Mouse (Mus musculus) retina, adult 2 months (tissue): ENCODE results near the gene Krt81.

Experiments
- DNase-seq: peaks from one replicate; pipeline ENCODE4 v3.0.0-alpha.2; 2012; ENCODE audit warnings: low read depth, low spot score

Krt81 gene

DNA sequence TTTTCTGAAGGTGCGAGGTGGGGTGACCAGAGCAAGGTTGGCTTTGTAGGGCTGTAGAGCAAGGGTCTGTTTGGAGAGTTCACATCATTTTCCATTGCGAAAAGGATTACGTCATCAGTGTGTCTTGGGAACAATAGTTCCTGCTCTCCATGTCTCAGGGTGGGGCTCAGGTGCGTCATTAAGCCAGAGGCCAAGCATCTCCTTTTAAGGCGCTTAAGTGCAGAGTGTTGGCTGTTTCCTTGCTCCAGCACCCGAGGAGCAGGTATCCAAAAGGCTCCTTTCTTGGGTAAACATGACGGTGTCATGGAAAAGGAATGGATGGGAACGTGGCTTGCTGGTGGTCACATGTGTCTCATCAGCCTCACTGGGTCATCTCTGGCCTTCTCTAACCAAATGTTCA is 8.8 kb downstream of the Krt81 start:
- no peak for DNase-seq

DNA sequence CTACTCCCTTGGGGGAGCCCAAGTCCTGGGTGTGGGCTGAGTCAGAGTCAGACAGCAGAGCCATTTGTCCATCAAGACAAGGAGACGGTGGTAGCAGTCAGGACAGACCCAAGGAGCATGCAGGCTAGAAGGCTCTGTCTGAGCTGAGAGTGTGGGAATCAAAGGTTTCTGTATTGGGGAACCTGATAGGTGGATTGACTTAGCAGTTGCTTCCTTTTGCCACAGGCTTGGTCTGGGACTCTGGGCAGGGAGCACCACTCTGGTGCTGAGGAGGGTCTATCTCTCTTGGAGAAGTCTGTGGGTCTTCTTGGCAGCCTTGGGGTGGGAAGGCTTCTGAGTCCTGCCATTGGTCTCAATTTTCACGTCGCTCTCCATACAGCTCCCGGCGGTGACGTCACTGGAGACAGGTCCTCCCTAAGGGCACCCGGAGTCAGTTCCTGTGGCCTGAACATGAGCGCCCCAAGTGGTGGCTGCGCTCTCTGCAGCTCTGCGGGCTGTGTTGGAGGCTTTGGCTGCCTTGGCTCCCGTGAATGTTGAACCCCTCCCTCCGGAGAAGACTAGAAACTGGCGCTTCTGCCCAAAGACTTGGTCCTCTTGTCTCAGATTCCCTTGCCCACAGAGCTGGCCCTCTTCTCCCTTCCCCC is 10.3 kb downstream of the Krt81 start:
- peak; percentile 32 for DNase-seq

DNA sequence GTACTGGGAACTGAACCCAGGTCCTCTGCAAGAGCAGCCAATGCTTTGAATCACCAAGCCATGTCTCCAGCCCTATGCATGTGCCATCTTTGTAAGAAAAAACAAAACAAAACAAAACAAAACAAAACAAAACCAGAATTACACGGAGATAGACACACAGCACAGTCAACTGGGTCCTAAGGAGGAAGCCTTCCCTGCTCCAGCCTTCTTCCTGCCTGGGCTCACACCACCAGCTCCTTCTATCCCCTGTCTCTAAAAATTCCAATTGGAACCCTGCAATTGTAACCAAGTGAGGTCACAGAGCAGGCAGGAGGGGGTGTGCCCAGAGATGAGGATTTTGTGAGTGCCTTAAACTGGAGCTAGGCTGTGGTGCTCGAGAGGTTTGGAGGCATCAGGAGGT is 16.1 kb downstream of the Krt81 start, which contains the start of gene Krt88:
Gene Krt88 (plus strand): TSS at position 301 of the 400 bp plus-strand sequence.
- DNase-seq: no peak

DNA sequence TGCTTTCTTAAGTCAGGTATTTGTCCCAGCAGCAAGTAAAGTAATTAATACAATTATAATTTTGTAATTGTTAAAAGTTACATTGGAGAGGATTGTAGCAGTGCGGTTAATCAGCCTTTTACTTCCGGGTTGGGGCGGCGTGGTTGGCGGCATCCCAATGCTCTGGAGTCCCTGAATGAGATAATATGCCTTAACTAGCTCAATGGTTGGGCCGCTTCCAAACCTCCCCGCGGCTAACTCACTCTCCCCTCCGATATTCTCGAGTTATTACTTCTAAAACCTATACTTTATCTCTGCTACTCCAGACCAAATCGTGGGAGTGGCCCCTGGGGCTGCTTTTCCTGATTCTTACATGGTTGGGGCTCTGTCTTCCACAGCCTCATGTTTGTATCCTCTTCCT is 17.0 kb downstream of the Krt81 start:
- DNase-seq: no peak

DNA sequence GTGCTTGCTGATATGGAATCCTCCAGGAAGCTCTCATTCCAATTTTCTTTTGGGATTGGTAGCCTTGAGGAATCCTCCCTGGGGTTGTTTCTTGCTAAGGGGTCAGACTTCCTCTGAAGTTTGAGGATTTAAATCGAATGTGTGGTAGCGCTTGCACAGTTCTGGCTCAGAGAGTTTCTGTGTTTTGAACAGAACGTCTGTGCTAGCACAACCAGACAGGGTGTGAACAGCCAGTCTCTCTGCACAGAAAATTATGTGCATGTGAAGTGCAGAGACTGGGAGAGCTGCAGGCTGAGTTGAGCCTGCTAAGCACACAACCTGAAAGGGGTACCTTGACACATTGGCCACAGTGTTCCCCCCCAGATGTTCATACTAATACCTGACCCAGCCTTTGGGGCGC is 22.7 kb downstream of the Krt81 start:
- no peak for DNase-seq

DNA sequence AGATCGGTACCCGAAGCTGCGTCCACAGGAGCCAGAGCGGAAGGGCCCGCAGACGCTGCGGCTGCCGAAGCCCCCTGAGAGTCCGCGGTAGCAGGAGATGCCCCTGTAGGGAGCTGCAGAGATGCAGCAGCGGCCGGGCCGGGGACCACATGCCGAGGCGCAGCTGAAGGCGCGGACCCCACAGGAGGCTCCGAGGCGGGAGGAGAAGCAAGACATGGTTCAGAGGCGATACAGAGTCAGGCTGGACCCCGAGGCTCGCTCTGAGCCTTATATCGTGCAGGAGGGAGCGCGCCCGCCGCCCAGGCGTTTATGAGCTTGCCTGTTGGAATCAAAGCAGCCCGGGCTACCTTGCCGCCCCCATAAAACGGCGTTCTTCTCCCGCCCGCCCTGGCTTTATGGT is 25.0 kb downstream of the Krt81 start, which contains the start of gene Krt87:
Gene Krt87 (minus strand): TSS at position 250 of the 400 bp plus-strand sequence.
- DNase-seq: no peak

DNA sequence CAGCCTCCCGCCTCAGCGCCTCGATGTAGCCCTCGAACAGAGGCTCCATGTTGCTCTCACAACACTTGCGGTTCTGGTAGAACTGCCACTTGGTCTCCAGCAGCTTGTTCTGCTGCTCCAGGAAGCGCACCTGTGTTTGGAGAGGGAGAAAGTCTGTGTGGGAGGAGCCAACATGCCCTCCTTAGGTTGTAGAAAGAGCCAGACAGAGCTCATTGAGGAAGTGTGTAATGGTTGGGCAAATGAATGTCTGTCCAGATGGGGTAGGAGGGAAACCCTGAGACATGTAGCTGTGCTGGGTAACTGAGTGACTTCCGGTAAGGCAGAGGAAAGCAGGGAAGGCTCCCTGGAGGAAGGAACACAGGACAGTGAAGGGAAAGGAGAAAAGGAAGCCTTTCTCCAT is 26.9 kb downstream of the Krt81 start:
- DNase-seq: no peak

DNA sequence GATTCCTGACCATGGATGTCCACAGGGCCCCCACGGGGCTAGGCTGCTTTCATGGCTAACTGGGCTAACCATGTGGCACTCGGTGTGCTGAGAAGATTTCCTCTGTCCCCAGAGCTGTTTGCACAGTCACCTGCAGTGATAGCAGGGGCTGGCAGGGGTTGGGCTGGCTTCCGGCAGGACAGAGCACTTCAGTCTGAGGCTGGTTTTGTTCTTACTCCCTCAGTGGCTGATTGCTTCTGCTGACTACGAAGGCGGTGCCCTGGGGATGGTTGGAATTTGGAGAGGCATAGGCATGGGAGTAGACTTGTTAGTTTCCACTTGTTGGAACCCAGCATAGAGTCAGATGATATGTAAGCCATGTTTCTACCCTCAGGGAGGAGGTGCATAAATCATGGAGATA is 38.6 kb downstream of the Krt81 start:
- no peak for DNase-seq

DNA sequence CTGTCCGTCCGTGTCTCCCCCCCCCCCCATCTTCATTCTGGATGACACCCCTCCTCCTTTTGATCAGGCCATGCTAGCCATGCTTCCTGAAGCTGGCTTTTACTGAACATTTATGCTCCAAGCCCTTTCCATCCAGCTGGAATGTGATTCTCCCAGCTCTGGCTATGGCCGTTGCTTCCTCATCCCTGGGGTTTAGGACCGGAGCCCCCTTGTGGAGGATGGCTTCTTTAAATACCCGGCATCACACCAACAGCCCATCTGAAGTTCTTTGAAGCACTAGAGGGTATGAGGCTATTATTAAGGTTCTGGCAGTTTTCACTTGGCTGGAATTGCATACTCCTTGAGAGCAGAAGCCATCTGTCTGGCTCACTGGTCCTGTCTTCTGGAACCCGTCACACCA is 42.6 kb downstream of the Krt81 start:
- no peak for DNase-seq

DNA sequence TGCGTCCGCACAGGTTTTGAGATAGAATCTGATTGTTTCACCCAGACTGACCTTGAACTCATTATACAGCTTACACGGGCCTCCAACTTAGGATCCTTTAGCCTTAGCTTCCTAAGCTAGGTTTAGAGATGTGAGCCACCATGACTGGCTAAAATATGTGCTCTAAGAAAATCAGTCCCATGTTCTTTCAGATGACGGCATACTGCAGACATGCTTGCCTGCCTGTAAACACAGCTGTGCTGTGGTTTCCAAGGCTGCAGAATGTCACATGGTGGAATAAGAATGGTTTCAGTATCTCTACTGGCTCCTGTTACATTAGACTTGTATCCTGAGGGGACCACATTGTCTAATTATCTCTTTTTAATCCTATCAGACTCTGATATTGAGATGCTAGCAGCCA is 44.6 kb downstream of the Krt81 start:
- DNase-seq: no peak

DNA sequence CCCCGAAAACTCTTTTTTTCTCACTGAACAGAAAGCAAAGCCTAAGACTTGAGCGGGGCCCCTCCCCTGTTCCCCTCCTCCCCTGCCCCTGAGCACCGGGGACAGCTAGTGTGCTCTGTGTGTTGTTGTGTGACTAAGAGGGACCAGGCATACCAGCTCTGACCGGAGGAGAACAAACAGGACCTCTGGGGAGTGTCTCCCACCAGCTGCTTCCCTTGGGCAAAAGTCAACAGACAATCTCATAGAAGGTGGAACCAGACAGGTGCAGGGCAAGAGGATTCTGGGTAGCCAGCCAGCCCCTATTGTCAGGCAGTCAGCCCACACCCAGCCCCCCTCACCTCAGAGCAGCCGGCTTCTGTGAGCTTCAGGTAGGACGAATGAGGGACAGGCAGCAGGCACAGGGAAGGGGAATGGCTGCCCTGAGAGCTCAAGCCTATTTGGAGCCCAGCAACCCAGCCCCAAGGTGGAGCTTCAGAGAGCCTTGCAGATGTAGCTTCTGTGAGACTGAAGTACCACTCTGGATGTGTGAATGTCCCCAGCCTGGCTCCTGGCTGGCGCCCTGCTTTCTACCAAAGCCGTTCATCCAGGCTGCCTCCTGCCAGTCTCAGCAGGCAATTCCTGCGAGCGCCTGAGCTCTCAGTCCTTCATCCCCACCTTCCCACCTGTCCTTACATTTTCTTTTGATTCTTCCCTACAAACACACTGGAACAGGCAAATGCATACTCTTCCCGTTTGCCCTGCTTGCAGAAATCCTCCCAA is 48.6 kb downstream of the Krt81 start:
- no peak for DNase-seq

DNA sequence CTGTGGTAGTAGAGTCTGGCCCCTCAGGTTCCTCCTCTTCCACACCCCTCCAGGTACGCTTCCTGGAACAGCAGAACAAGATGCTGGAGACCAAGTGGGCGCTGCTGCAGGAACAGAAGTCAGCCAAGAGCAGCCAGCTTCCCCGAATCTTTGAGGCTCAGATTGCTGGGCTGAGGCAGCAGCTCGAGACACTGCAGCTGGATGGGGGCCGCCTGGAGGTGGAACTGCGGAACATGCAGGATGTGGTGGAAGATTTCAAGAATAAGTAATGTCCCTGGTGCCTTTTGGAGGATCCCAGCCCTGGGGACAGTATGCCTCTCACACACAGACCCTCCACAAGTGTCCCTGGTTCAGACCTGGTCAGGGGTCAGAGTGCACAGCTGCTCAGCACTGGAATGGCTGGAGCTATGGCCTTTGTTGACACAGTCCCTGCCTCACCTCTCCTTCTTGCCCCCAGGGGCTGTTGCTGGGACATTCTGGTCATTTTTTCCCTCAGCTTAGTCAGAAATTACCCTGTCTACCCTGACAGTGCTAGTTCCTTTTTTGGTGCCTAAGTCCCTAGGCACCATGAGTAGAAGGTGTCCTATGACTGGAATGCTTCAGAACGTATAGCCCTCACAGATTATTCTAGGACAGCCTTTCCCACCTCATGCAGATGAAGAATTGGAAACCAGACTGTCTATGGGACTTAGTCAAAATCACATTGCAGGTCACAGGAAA is 49.5 kb downstream of the Krt81 start:
- DNase-seq: no peak

DNA sequence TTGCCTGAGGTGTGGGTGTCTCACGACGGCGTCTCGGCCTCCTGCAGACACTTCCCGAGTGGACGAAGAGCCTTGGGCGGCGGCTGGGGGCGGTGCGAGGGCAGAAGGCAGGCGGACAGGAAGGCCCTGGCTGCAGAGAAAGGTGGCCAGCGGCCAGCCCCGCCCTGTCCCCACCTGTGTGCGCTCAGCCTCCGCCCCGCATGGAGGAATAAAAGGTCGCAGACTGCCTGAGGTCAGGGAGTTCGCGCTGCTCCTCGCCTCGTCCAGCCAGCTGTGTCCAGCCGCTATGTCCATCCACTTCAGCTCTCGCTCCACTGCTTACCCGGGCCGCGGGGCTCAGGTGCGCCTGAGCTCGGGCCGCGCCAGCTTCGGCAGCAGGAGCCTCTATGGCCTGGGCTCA is 51.4 kb downstream of the Krt81 start:
- no peak for DNase-seq

DNA sequence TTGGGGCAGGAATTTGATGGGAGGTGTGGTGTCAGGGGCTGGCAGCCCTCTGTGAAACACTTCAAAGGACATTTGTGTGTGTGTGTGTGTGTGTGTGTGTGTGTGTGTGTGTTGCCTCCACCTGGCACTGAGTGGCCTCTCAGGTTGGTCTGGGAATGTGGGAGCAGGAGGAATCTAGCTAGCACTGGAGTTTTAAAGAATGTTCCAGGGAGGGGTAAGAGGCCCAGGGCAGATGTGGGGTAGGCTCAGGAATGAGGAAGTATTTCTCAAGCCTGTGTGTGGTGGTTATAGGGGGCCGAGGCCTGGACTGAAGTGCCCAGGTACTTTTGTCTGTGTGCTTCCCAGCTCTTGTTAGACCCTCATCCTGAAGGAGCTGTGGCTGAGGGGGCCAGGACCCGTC is 52.8 kb downstream of the Krt81 start, which contains the start of gene Krt7:
Gene Krt7 (plus strand): TSS at position 269 of the 400 bp plus-strand sequence.
- DNase-seq: no peak
